Mouse (Mus musculus) liver, embryonic 14.5 days (tissue): Measurements from ENCODE around the gene Arfgef3. TPM values are rescaled to one million over a fixed set of nuclear protein-coding genes. Genes with fewer than 3 reads are reported as not detected.

ENCODE experiments used
- ATAC-seq: fragments of 200-750 bp; cut with Nextera tagmentation; 2 replicates; pipeline ENCODE4 v1.8.0; 2017; ENCODE audit warnings: moderate number of reproducible peaks, mild to moderate bottlenecking, moderate library complexity; ENCODE audit not compliant: insufficient read depth
- DNase-seq, 3 experiments: peaks; one replicate each; pipeline ENCODE4 v3.0.0-alpha.2; 2012 to 2013; ENCODE audit warnings: low read depth in 3 of 3, low spot score in 3 of 3
- H3K27ac ChIP-seq: fragments of 300-500 bp; sonication (generic); 2 replicates; pipeline ENCODE4 v1.5.1; 2014; ENCODE audit warnings: moderate library complexity, mild to moderate bottlenecking, control low read depth, inconsistent platforms
- H3K27me3 ChIP-seq: fragments of 300-500 bp; sonication (generic); 2 replicates; pipeline ENCODE4 v1.6.1; 2014; ENCODE audit warnings: mild to moderate bottlenecking, low read length, moderate library complexity; ENCODE audit not compliant: control insufficient read depth, insufficient read depth
- H3K36me3 ChIP-seq: fragments of 300-500 bp; sonication (generic); replicated peaks from 2 replicates; pipeline ENCODE4 v1.6.1; 2014; ENCODE audit warnings: low read depth; ENCODE audit not compliant: control insufficient read depth, insufficient read depth
- H3K4me1 ChIP-seq, 2 experiments: fragments of 200-500 bp in 1 of 2; fragments of 300-500 bp in 1 of 2; sonication (generic) in 1 of 2; replicated peaks; 2 replicates each; pipeline ENCODE4 v1.6.1; 2012 to 2014; ENCODE audit warnings: antibody characterized with exemption in 1 of 2, inconsistent platforms in 1 of 2, low read length in 1 of 2; ENCODE audit not compliant: control insufficient read depth in 2 of 2, insufficient read depth in 2 of 2
- H3K4me2 ChIP-seq: fragments of 300-500 bp; sonication (generic); 2 replicates; pipeline ENCODE4 v1.6.1; 2014; ENCODE audit warnings: low read depth, mild to moderate bottlenecking, control low read depth, moderate library complexity
- H3K4me3 ChIP-seq, 2 experiments: fragments of 200-500 bp in 1 of 2; fragments of 300-500 bp in 1 of 2; sonication (generic) in 1 of 2; 2 replicates each; pipeline ENCODE4 v1.5.1; 2012 to 2014; ENCODE audit warnings: low read depth in 2 of 2, low read length in 2 of 2, mild to moderate bottlenecking in 2 of 2, control low read depth in 1 of 2, inconsistent platforms in 1 of 2, moderate library complexity in 1 of 2; ENCODE audit not compliant: insufficient read depth in 1 of 2
- H3K9ac ChIP-seq: fragments of 300-500 bp; sonication (generic); replicated peaks from 2 replicates; pipeline ENCODE4 v1.6.1; 2014; ENCODE audit warnings: mild to moderate bottlenecking, control low read depth, moderate library complexity
- H3K9me3 ChIP-seq: fragments of 300-500 bp; sonication (generic); 2 replicates; pipeline ENCODE4 v1.6.1; 2016; ENCODE audit warnings: low read length, mixed read lengths; ENCODE audit not compliant: control insufficient read depth
- CTCF ChIP-seq: IDR thresholded peaks from 2 replicates; pipeline ENCODE4 v1.5.1; 2016; ENCODE audit warnings: antibody characterized with exemption, low read depth, control low read depth
- EP300 ChIP-seq: IDR thresholded peaks from 2 replicates; pipeline ENCODE4 v1.6.1; 2016; ENCODE audit warnings: antibody characterized with exemption, low read depth
- WGBS: fragments of 180-500 bp; shearing (Covaris S2); extraction: QIAGEN DNeasy Blood & Tissue Kit; methylation state at CpG from one replicate; pipeline ENCODE4 v1.1.7; 2014; ENCODE audit not compliant: insufficient replicate concordance; 5-methylcytosine and 5-hydroxymethylcytosine counted together
- polyA plus RNA-seq, 2 experiments: library from polyadenylated mRNA; depleted of rRNA in 1 of 2; stranded (reverse) in 1 of 2; unstranded in 1 of 2; fragments of >200 nt; fragmentation: Nextera tagmentation in 1 of 2; extraction: Ambion mirVana in 1 of 2; gene quantifications; 2 replicates each; pipeline versions ENCODE4 v1.2.1 to v1.2.3; 2012 to 2014

Arfgef3 gene
- polyA plus RNA-seq (2012; rRNA removed) (0.01 TPM in 2 replicates), polyA plus RNA-seq (2014; fragmentation: Nextera tagmentation; extraction: Ambion mirVana) (under 0.01 and 0.01 TPM in 2 replicates)

DNA sequence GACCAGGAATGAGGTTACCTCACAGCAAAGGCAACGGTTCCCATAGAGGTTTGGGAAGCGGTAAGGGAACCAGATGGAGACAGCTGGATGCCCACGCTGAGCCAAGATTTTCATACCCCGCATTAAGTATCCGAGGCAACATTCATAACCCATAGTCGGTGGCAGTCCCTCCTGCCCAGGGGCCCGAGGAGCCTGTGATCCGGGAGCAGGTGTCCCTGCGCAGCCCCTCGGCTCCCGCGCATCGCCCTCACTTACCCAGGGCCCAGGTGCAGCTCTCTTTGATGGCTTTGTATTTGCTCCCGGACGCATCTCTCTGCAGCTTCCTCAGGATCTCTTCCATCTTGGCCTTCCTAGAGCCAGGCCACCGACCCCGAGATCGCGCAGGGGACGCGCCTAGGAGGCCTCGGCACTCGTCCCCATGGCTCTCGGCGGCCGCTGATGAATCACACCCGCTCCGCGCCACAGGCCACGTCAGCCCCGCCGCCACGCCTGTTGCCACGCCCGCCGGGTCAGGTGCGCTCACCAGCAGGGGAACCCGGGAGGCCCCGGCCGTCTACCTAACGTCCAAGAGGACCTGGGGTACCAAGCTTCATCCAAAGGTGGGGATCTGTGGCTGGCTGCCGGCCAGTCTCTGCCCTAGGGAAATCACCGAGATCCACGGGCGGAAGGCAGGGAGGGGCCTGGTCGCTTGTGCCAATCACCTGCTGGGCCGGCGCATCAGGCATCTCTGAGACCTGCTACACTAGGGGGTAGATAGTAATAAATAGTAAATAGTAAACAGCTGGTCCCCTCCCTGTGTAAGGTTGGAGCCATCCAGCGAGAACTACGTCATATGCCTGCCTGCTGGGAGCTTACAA is at the start of gene Arfgef3:
Gene Arfgef3, minus strand, starts transcription at position 664 of the 857 bp plus-strand sequence.
- H3K27me3 ChIP-seq = peaks cover 4% of the 10 kb centered on the region; the same call in 1 of the 2 replicates
- WGBS = 3% methylated on average over 50 of the region's 50 CpGs
- H3K4me2 ChIP-seq = peak within 1 kb of the TSS; percentile 45
- no peaks in the 10 kb centered on the region for H3K4me1 ChIP-seq
- H3K9me3 ChIP-seq = no peaks in the 10 kb centered on the region
- H3K36me3 ChIP-seq = no peaks in the 10 kb centered on the region
- H3K9ac ChIP-seq = no peak within 1 kb of the TSS
- no peak within 1 kb of the TSS for H3K27ac ChIP-seq
- H3K4me3 ChIP-seq = peak within 1 kb of the TSS; percentile 6 to 30
- TF ChIP-seq EP300 (no peak), CTCF (no peak)
- ATAC-seq (no peak), DNase-seq (no peak)

DNA sequence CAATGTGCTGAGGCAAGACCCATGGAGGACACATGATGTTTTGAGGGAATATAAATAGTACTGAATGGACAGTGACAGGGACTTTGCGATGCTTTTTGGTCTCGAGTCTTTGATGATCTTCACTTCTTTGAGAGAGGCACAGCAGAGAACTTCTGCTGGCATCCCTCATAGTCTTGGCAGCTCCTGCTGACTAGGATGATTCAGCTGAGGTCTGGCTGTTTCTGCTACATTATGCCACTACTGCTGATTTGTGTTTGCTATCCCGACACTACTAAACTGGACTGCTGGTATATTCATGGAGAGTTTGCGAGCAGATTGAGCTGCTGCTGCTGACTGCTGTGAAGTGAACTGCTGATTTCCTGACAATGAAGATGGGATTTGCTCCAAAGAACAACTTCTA is 46.3 kb upstream of the Arfgef3 start:
- DNase-seq (no peak), ATAC-seq (no peak)
- Histone ChIP-seq H3K4me2 (no peak overlapping the region), H3K4me3 (no peak overlapping the region), H3K27me3 (no peaks in the 10 kb centered on the region), H3K9me3 (no peaks in the 10 kb centered on the region), H3K36me3 (no peaks in the 10 kb centered on the region), H3K9ac (no peak overlapping the region), H3K27ac (no peak overlapping the region), H3K4me1 (no peaks in the 10 kb centered on the region)
- WGBS = 68% methylated on average over 4 of the region's 4 CpGs
- TF ChIP-seq CTCF = no peak
- no peak for TF ChIP-seq EP300

DNA sequence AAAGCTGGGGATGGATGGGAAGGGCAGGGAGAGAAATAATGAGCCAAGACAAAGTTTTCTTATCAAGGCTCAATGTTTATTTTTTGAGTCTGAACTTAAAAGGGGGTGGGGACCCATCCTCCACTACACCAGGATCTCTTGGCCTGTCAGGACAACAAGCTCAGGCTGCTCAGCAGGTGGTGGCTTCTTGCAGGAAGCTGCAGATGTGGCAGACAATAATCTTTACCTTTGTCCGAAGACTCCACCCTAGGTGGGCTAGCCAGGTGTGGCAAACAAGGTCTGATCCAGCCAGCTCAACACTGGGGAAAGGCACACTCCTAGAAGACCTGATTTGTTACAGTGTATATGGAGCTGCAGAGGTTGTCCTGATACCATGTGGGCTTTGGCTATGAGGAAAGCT is 44.9 kb upstream of the Arfgef3 start:
- 48% methylated on average over 1 of the region's 1 CpGs for WGBS
- Histone ChIP-seq H3K27me3 (no peaks in the 10 kb centered on the region), H3K9me3 (no peaks in the 10 kb centered on the region), H3K4me2 (no peak overlapping the region), H3K4me3 (no peak overlapping the region), H3K9ac (no peak overlapping the region), H3K36me3 (no peaks in the 10 kb centered on the region), H3K27ac (no peak overlapping the region), H3K4me1 (no peaks in the 10 kb centered on the region)
- ATAC-seq (no peak), DNase-seq (no peak)
- no peak for TF ChIP-seq CTCF

DNA sequence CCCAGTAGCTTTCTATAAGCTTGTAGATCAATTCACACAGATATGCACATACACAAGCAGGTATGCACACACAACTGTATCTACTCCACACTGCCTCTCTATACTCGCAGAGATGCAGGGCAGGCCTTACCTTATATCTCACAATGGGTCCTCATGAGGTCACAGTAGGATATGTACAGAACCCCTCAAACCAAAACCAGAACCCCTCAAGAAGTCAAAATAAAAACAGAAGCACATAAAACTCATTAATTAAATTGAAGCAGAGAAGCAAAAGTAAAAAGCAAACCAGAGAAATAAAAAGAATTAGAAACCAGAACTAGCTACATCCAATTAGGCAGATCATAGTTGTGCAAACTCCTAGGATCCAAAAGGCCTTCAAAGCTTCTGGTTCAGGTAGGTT is 42.9 kb upstream of the Arfgef3 start, which contains the start of gene Gm4922:
Gene Gm4922, minus strand, starts transcription at position 101 of the 400 bp plus-strand sequence.
- no peaks in the 10 kb centered on the region for H3K4me1 ChIP-seq
- no peaks in the 10 kb centered on the region for H3K36me3 ChIP-seq
- WGBS = 58% methylated on average over 1 of the region's 1 CpGs
- H3K9ac ChIP-seq = no peak within 1 kb of the TSS
- ATAC-seq (no peak), DNase-seq (no peak)
- no peak within 1 kb of the TSS for H3K4me3 ChIP-seq
- no peak within 1 kb of the TSS for H3K4me2 ChIP-seq
- no peak within 1 kb of the TSS for H3K27ac ChIP-seq
- no peaks in the 10 kb centered on the region for H3K27me3 ChIP-seq
- no peak for TF ChIP-seq CTCF
- TF ChIP-seq EP300 = no peak
- H3K9me3 ChIP-seq = no peaks in the 10 kb centered on the region

DNA sequence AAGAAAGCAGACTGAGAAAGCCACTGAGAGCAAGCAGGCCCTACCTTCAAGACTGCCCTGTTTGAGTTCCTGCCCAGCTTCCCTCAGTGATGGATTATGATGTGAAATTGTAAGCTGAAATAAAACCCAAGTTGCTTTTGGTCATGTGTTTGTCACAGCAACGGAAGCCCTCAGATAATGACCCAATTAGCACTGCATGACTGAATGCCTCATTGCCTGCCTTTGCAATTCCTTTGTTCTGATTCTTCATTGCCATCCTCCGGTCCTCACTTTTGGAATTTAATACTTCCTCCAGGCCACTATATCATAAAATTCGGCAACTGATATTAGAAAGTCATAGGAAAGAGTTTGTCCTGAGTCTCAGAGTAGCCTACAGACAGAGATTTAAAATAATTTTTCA is 33.8 kb upstream of the Arfgef3 start:
- DNase-seq = no peak
- TF ChIP-seq CTCF (no peak), EP300 (no peak)

More for the DNA sequence above, 33.8 kb upstream of the Arfgef3 start:
- H3K4me2 ChIP-seq = no peak overlapping the region
- no peaks in the 10 kb centered on the region for H3K9me3 ChIP-seq
- H3K4me1 ChIP-seq = no peaks in the 10 kb centered on the region
- 48% methylated on average over 3 of the region's 3 CpGs for whole genome bisulfite sequencing
- H3K4me3 ChIP-seq = no peak overlapping the region
- H3K27ac ChIP-seq = no peak overlapping the region
- no peak overlapping the region for H3K9ac ChIP-seq
- no peak for ATAC-seq
- no peaks in the 10 kb centered on the region for H3K36me3 ChIP-seq
- no peaks in the 10 kb centered on the region for H3K27me3 ChIP-seq
